Mouse (Mus musculus) right cerebral cortex, adult 2 months (tissue): ENCODE data around the gene Evx1.
A peak's percentile ranks its signal among the peaks of the same experiment; 100 is the strongest.

Source experiments
- DNase-seq, 2 experiments: peaks; one replicate each; pipeline ENCODE4 v3.0.0; 2021 to 2022; ENCODE audit warnings: low spot score in 2 of 2

Gene Evx1

GRCm38 (mm10) chr6:52313391-52314303 is at the start of gene Evx1:
Gene Evx1 (plus strand): TSS chr6:52313498.
- DNase-seq: no peak

GRCm38 (mm10) chr6:52264106-52264790 is 49.0 kb upstream of the Evx1 start:
- DNase-seq: no peak

DNA sequence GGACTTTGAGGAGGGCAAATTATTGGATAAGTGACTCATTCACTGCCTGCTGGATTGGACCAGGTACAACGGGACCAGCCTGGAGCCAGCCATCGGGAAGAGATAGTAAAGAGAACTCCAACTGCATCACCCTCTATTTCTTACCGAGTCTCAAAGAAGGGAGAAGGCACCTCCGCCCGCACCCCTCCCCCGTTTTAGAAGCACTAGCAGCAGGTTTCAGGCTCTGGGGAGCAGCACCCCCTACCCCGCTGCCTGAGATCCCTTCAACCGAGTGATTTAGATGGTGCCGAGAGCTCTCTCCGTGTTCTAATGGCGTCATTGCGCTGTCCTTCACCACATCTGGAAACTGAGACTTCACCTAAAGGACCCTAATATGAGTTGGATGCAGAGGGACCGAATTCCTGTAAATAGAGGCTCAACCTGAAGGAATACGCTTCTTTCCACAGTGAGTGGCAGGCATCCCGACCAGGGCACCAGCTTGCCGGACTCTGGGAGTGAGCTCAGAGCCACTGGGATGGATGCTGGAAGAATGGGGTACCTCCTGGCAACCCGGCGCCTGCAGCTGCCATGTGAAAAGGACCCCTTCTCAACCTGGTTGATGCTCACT is 47.9 kb upstream of the Evx1 start:
- no peak for DNase-seq

DNA sequence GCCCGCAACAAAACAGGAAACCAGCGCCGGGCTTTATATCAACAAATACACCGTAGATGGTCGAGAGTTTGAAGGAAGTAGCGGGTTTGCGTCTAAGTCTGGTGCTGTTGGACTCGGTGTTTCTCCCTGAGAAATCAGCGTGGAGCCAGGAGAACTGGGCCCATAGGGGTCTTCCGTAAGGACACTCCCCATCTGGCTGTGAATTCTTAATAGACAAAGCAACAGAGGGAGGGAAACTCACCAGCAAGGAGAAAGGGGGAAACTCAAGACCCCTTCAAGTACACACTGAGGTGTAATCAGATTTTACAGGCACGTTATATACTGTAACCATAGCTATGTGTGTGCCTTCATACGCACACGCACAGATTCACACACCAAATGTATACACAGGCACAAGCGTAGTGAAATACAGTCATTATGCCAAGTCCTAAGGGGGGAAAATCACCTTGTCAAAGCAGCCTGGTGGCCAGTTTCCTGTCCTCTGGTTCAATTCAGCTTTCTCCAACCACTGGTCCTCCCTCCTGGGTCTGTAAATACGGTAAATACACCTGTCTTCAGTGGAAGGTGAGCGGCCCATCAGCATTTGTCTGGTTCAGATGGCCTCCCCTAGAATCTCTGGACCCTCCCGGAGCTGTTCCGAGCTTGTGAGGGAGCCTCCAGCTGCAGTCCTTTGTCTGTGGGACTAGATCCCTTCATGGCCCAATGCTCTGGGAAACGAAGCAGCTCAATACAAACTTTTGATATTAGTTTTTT is 47.2 kb upstream of the Evx1 start:
- DNase-seq: no peak

GRCm38 (mm10) chr6:52266666-52266985 is 46.7 kb upstream of the Evx1 start:
- no peak for DNase-seq

GRCm38 (mm10) chr6:52267221-52267620 is 46.1 kb upstream of the Evx1 start:
- DNase-seq: peak in 1 of 2 experiments; percentile 1

DNA sequence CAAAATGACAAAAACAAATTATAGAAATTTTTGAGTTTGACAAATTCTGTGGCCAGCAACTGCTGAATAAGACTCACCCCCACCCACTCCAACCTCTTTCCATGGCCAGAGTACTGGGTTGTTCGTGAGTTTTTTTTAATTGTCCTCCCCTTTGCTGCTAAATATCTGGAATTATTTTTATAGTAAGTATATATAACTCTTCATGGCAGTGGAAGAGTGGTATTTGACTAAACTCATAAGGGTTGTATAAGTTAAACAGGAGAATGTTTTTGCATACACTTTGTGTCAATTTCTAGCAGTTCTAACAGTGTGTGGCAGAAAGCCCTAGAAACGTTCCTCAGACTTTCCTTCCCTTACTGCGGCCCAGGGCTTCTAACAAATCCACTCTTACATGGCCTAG is 45.6 kb upstream of the Evx1 start:
- no peak for DNase-seq

- DNase-seq: no peak
These were observed 45.0 kb upstream of the Evx1 start for GRCm38 (mm10) chr6:52268341-52268740.

GRCm38 (mm10) chr6:52268756-52269155 is 44.5 kb upstream of the Evx1 start:
- DNase-seq: no peak

DNA sequence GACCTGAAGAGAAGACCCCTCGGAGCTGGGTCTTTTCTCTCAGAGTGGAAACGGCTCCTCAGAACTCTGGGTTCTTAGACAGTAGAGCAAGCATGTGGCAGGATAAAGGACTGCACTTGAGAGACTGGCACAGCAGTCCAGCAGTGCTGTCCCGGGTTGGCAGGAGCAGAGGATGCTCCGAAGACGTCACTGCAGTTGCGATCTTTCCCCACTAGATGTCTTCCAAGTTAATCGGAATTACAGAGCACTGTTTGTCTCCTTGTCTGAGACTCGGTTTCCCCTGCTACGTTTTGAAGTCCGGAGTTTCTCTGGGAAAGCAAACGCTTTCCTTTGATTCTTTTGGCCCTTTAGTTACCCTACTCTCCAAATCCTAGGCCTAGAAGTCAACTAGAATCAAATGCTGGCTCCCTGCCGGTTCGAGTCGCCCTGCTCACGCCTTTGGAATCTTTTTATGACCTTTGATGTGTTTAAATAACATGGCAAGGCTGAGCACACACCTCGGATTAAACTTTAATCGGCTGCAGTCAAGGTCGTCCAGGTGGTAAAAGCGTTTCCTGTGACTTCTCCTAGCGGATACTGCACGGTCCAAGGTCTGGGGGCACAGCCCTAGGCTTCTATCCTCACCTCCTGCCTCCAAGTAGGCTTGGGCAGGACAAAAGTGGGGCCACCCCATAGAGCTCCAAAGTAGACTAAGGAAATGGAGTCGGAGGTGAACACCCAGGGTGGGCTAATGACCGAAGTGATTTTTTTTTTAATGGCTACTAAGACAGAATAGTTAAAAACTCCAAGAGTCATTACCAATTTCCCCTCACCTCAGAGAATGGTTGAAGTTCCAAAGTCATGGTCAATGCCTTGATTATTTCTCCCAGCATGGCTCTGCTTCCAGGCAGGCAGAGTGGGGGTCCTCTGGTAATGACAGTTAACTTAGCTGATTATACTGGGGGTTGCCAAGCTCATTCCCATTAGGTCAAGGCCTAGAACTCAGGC is 42.5 kb upstream of the Evx1 start:
- DNase-seq: peak; percentile 74 to 75

GRCm38 (mm10) chr6:52272766-52273655 is 40.3 kb upstream of the Evx1 start:
- no peak for DNase-seq

GRCm38 (mm10) chr6:52273656-52274280 is 39.5 kb upstream of the Evx1 start:
- no peak for DNase-seq

- no peak for DNase-seq
These were observed 38.7 kb upstream of the Evx1 start for GRCm38 (mm10) chr6:52274576-52274975.

DNA sequence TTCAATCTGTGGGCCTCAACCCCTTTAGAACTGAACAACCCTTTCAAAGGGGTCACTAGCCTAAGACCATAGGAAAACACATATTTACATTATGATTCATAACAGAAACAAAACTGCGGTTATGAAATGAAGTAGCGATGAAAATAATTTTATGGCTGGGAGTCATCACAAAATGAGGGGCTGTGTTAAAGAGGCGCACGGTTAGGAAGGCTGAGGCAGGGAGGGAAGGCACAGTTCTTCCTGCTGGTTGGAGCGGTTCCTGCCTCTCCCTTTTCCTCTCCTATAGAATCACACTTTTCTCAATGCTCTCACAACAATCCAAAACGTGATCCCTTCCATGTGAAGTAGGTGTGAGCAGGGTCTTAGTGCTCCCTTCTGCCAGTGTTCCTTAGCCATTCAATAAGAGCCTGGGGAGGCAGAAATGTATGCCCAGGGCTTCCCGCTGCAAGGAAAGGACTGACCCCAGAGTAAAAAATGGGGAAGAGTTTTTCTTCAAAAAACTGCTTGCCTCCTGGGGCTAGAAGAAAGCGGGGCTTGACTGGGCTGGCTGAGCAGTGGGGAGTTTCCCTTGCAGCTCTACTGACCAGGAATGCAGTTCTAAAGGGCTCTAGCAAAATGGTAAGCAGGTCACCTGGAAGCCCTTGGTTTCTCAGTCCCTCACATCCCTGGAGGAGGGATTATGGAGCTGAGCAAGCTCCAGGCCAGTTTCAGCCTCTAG is 37.6 kb upstream of the Evx1 start:
- no peak for DNase-seq

DNA sequence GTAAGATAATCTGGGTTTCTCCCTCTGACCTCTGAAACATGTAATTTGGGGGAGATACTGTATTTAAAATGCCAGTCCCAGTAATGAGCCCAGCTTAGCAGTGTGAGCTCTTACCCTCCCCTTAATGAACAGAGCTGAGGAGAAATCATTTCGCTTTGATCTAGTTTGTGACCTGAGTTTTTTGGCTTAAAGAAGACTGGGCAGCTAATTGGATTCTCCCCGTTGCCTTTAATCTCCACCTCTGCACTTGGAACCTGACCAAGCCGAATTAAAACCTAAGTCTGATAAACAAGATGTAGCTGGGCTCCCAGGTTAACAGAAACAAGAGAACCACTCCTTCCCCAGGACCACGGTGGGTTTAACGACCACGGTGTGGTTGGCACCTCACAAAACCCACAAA is 36.9 kb upstream of the Evx1 start:
- DNase-seq: no peak

DNA sequence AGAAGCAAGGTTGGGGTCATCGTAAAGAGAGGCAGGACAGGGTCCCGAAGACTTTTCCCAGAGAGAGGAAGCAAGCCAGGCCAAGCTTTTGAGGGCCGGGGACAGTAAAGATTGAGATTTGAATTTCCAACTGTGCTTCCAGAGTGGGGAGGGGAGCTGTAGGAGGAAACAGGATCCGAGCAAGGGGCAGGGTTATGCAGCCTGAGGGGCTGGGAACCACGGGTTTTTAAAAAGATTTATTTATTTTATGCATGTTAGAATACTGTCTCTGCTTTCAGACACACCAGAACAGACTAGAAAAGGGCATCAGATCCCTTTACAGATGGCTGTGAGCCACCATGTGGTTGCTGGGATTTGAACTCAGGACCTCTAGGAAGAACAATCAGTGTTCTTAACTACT is 36.4 kb upstream of the Evx1 start:
- no peak for DNase-seq

DNA sequence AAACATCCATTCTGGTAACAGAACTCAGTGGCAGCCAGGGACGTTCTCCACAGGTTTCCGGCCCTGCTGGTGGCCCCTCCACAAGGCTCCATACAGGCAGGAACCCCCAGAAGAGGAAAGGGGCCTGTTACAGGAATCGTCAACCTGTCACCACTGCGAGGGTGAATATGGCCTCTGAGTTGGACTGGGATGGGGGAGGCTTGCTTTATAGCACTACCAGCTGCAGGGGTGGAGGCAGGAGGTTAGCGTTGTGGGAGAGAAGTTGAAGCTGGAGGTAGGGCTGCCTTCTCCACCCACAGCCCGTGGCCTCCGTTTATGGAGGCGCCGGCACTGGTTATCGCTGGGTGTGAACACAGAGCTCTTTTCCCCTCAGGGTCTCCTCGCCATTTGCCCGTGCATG is 32.2 kb upstream of the Evx1 start:
- no peak for DNase-seq

GRCm38 (mm10) chr6:52283896-52284295 is 29.4 kb upstream of the Evx1 start:
- DNase-seq: no peak

DNA sequence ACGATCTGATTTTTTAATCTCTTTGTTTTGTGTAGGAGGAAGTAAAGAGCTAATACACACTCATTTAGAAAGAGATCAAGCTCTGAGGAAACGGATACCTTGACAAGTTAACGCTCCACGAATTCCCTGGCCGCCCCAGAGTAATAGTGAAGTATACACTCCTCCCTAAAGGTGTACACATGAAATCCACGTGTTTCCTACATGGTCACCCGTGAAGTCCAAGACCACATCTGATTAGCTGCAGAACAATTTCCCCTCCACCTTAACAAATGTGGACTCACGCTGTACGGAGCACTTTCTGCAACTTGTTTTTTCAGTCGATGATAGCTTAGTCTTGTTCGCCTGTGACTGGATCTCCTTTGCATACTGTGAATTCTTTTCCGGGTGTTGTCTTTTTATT is 23.1 kb upstream of the Evx1 start:
- no peak for DNase-seq
